Mouse (Mus musculus) kidney, postnatal 10 days (tissue): ENCODE measurements around the gene Btbd9.

ENCODE experiments used
- DNase-seq: peaks from one replicate; pipeline ENCODE4 v3.0.0; 2021; ENCODE audit warnings: mixed read lengths

The Btbd9 gene

DNA sequence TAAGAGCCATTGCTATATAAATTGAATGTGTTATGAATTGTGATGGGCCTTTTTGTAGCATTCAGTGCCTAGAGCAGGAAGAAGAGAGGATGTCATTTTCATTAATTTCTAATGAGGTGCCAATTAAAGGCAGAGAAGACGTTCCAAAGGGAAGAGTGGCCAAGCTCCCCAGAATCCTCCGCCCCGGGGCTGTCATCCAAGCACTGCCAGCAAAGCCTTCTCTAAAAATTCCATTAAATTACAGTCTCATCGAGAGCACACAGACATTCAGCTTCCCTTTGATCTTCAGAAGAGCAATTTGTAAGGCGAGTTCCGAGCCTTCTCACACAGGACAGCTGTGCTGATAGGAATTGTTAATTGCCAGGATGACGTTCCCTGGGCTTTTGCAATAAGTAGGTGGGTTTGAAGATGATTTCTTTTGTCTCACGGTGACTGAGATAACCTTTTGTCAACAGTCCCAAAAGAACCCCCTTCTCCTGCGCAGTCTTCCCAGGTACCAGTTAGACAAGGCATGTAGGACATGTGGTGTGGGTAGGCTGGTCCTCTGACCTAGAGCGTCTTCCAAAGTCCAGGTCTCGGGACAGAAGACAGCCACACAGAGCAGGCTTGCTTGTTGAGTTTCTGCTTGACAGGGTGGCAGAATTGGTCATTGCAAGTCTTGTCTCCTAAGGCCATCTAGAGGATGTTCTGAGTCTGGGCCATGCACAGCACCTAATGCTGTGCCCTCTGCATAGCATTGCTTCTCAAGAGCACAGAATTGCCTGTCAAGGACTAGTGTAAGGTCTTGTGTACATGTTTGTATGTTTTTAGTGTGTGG lies 381.5 kb downstream of the Btbd9 start:
- DNase-seq: peak; percentile 23

DNA sequence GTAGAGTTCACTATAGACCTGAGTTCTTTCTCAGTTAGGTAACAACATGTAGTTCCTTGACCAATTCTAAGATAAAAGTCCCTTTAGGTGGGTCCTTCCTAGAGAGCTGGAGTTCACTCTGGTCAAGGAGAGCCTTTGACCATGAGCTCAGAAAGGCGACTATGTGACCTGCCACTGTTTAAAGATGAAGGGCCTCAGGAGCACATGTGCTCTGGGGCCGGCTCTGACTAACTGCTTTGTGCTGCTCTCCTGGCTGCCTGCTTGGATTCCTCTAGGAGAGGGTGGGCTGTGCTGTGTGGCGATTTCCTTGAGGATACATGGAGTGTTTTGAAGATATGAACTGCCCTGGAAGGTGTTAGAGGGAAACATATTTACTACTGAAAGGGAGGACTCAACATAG lies 382.2 kb downstream of the Btbd9 start:
- no peak for DNase-seq

DNA sequence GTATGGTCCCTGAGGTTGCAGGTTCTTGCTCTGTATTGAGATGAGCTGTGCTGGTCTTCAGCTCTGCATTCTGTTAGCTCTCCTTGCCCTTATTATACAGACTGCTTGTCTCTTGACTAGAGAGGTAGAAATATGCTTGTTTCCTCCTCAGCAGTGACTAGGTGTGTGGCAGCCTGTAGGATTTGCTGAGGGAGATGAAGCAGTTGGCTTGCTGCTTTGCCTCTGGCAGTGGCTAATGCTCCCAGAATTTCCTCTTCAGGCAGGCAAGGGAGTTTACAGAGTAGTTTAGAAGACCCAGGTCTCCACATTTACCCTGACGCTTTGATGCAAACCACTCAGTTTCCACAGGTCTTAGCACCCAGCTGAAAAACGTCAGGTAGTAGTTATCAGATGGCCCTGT lies 382.7 kb downstream of the Btbd9 start:
- no peak for DNase-seq

DNA sequence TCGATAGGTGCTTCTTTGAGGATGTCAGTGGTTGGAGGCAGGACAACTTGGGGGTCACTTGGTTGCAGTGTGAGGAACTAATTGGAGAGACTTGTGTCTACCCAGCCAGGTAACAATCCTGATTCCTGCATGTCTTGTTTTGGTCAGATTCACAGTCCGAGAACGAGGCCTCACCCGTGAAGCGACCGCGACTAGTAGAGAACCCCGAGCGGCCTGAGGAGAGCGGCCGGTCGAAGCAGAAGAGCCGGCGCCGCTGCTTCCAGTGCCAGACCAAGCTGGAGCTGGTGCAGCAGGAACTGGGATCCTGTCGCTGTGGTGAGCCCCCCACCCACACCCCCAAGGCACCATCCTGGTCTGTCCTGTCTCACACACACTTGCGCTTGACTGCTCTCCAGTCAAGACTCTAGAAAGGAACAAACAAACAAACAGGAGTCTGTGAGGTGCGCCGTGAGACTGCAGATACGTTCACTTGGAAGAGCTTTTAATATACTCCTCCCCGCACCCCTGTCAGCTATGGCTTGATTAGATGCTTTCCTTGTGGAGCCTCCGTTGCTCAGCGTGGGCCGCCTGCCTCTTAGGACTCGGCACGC lies 383.8 kb downstream of the Btbd9 start:
- peak; percentile 18 for DNase-seq

DNA sequence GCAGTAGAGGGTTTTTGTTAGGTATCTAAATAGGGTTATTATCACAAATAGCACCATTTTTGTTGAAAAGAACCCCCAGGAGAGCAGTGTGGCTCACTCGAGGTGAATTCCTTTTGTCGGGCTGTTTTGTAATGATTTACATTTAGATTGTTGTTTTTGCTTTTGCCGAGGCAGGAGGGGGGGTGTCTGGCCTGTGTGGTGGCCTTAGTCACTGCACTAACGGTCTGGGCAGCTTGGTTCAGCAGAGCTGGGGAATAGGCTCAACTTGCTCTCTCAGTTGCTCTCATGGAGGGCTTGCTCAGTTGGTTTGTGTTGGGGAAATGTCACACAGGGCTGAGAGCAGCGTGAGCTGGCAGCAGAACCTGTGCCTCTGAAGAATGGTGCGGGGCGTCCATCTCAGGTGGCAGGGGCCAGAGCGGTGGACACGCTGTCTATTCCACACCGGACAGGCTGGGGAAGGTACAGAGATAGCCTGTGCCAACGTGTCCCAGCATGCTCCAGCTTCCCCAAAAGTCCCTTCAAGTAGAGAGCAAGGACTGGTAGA lies 385.1 kb downstream of the Btbd9 start:
- peak; percentile 50 for DNase-seq

DNA sequence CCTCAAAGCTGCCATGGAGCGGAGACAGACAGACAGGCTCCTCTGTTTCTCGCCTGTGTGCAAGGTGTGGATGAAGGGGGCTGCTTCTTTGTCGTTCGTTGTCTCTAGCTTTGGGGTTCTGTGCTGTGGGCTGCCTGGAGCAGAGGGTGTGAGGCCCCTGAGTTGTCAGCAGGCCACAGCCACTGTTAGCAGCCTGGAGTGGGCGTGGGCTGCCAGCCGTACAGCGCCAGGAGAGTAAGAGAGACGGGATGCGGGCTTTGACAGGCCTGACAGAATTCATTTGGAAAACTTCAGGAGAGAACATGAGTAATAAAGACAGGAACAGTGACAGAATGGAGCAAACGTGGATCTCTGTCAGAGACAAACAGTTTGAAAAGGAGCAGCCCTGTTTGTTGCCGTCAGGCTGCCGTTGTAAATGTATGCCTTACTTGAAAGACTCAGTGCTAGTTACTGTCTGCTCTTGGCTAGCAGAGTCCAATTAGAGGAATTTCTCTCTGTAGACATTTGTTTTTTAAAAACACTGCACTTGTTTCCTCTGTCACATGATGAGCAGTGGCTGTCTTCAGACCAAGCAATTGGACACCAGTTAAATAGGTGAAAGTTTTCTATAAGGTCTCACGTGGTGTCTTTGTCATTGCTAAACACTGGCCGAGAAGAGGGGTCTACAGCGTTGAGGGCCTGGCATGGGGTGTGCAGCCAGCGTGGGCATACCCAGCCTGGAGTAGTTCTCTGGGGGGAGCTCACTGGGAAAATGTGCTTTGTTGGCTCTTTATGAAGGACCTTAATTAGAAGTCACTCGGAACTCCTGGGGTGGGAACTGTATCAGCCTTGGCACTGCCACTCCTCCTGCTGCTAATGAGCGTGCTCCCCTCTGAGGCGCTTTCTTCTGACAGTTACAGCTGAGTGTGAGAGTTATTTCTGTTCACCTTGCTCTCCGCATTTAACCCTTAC lies 388.0 kb downstream of the Btbd9 start:
- peak; percentile 24 for DNase-seq

DNA sequence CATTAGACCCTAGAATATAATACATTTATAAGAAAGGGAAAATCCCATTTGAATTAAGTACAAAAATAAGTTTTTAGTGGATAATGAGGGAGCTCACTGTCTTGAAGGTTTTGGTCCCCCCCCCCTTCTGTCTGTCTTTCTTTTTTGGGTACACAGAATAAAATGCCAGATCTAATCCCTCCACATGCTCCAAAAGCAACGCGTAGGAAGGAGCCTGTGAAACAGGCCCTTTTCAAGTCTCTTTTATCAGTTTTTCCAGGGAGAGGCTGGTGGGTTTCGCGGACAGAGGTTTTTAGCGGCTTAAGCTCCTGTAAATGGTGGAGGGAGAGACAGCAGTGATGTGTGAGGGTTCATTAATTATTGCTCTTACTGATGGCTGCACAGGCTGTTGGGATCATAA lies 388.7 kb downstream of the Btbd9 start:
- no peak for DNase-seq

DNA sequence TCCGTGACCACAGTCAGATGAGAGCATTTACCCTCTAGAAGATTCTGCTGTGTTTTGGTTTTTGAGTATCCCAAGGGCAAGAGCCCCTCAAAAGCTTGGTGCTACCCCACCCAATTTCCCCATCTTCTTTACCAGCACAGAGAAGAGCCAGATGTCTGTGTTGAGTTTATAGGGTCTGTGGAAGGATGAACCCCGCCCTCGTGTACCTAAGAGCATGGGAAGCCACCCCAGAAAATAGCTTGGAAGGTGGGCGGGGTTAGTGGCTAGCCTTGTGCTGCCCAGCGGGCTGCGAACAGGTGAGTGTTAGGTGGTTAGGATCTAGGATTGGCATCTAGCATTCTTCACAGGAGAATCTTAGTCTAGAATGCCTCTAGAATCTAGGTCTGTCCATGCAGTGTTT lies 389.1 kb downstream of the Btbd9 start:
- DNase-seq: peak; percentile 7

DNA sequence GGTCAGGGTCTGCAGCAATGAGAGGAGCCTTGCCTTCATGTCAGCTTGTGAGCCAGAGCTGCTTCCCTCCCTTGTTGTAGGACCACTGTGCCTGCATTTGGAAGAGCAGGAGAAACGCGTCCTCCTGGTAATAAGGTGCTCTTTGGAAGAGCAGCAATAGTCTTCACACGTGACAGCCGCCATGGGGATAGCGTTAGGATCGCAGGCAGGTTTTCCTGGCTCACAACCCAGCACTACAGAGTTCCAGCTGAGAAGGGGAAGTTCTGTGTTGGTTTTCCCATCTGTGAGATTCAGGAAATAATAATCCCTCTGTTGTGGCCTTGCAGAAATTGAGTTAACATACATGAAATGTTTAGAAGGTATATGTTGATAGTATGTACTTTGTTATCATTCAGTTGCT lies 392.7 kb downstream of the Btbd9 start:
- DNase-seq: no peak

DNA sequence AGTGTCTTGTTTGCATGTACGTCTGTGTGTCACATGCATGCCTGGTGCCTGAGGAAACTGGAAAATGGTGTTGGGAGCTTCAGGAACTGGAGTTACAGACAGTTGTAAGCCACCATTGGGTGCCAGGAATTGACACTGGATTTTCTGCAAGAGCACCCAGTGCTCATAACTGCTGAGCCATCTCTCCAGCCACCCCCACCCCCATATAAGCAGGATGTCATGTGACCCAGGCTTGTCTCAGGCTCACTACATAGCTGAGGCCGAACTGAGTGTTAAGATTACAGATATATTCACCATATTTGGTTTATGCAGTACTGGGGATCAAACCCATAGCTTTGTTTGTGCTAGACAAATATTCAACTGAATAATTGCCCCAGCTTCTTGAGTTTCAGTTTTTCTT lies 394.2 kb downstream of the Btbd9 start:
- no peak for DNase-seq

DNA sequence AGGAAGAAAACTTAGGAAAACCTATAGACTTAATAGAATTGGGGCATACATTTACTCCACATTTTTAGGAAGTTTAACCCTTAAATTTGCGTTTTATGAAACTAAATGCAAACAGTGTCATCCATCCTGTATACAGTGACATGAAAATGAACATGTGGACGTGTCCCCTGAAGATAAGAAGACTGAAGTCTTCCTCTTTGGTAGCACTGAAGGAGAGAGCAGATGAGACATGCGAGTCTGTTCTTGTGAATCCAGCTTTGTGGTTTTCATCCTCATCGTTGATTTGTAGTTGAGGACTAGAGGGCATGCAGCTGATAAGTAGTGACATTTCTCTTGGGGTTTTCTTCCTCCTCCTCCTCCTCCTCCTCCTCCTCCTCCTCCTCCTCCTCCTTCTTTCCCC lies 394.7 kb downstream of the Btbd9 start:
- no peak for DNase-seq

DNA sequence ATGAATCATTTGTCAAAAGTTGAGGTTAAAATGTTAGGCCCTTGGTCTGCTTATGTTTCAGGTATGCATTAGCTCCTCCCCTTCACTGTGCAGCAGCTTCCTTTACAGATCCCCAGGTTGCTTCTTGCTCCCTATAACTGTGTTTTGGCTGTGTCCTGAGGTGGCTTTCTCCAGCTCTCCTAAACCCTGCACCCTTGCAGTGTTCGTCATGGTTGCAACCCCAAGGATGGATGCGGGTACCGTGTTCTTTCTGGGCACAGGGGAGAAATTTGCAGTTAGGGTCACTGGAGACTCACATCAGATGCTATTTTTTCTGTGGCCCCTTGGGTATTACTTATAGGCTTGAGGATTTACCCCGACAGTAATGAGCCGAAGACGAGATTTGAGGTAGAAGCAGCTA lies 396.1 kb downstream of the Btbd9 start:
- no peak for DNase-seq

DNA sequence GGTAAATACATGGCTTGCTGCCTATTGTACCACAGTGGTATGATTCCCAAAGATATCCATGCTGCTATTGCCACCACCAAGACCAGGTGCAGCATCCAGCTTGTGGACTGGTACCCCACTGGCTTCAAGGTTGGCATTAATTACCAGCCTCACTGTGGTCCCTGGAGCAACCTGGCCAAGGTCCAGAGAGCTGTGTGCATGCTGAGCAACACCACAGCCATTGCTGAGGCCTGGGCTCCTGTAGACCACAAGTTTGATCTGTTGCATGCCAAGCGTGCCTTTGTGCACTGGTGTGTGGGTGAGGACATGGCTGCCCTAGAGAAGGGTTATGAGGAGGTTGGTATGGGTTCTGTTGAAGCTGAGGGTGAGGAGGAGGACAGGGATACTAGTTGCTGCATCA lies 397.9 kb downstream of the Btbd9 start:
- peak; percentile 66 for DNase-seq

DNA sequence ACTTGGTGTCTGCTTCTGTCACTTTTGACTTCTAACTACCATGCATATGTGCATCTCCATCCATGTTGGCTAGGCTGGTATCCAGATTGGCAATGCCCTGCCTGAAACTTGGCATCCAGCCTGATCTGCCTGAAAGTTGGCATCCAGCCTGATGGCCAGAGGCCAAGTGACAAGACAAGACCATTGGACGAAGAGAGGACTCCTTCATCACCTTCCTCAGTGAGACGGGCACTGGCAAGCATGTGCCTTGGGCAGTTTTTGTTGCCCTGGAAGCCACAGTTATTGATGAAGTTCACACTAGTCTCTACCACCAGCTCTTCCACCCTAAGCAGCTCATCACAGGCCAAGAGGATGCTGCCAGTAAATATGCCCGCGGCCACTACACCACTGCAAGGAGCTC lies 398.9 kb downstream of the Btbd9 start:
- peak; percentile 73 for DNase-seq
